Mouse (Mus musculus): ENCODE data around the gene Ccer1.
"Not testable (repeated sequence)": the region's sequence is repeated elsewhere in the genome, so short reads cannot be mapped to it uniquely, and the experiment has no call there.

The Ccer1 gene

DNA sequence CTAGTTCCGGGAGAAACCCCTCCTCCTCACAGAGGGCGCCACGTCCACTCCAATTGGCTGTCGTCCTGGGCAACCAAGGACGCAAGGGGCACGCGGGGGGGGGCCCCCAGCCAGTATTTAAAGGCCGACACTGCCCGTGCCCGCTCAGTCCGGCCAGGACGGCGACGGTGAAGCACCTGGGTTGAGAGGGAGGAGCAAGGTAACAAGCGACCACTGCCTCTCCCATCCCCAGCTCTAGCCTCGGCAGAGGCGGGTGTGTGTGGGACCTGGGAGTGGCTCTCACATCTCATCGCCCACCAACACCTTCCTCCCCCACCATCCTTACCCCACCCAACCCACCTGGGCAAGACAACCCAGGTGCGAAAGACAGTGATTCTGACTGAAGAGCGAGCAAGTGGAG is at the start of gene Ccer1:
Ccer1 (plus strand) TSS at position 147 of the 400 bp plus-strand sequence.
- no peak for DNase-seq

DNA sequence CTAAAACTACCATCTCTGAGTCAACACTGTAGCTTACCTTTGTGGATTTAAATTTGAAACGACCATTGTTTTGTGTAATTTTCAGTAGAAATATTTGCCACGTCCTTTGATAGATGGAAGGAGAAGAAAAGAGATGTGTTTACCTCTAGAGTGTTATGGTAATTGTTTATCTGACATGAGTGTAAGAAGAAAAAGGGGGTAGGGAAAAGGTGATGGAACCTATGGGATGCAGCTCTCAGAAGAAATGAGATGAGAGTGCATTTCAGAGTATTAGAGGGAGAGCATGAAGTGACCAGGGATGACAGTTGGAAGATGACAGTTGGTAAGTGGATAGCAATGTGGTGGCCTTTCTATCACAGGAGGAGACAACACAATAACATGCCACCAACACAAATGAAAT is 49.1 kb upstream of the Ccer1 start, which contains the start of gene Epyc:
Epyc (plus strand) TSS at position 301 of the 400 bp plus-strand sequence.
- no peak for DNase-seq

GRCm38 (mm10) chr10:97650334-97650733 is 42.5 kb upstream of the Ccer1 start:
- DNase-seq: no peak

DNA sequence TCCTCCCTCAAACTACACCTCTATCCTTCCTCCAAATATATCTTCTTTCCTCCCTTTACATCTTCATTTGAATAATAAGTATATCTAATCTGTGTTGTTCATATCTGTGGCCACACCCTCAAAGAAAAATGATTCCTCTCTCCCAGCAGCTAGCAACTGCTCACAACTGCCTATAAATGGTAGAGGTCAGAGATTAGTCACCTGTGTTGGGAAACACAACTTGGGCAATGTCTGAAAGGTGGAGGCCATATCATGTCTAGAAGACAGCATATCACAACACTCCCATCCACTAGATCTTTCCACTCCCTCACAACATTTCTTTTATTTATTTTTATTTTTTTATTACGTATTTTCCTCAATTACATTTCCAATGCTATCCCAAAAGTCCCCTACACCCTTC is 33.4 kb upstream of the Ccer1 start:
- DNase-seq: no peak

- DNase-seq: no peak
Measured at GRCm38 (mm10) chr10:97668656-97669055, 24.2 kb upstream of the Ccer1 start.

DNA sequence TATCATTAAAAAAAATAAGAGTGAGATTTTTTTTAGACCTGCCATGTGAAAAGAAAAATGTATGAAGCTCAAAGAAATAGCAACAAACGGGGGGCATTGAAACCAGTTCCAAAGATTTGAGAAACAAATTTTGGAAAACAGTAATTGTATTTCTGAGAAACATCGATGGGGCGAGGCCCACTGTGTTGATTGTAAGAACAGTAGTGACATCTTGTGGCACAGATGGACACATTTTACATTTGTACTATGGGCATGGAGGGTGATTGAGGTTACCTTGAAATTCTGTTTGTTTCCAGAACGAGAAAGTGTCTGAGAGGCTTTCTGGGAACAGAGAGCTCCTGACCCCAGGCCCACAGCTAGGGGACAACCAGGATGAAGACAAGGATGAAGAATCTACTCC is 22.7 kb upstream of the Ccer1 start:
- DNase-seq: peak; percentile 57 to 63

- peak; percentile 44 to 55 for DNase-seq
Measured at GRCm38 (mm10) chr10:97673239-97673638, 19.6 kb upstream of the Ccer1 start.

DNA sequence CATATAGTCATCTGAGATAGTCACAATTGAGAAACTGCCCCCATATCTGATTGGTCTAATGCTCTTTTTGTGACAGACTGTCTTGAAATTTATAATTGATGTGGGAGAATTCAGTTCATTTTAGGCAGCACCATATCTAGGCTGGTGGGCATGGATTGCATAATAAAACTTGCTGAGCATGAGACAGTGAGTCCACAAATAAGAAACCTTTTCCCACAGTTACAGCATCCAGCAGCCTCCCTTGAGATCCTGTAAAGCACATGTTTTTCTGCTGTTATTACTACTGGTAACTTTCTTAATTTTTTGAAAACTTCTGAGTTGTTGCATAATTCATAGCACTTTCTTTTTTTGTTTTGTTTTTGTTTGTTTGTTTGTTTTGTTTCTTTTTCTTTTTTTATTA is 9.9 kb upstream of the Ccer1 start:
- no peak for DNase-seq

DNA sequence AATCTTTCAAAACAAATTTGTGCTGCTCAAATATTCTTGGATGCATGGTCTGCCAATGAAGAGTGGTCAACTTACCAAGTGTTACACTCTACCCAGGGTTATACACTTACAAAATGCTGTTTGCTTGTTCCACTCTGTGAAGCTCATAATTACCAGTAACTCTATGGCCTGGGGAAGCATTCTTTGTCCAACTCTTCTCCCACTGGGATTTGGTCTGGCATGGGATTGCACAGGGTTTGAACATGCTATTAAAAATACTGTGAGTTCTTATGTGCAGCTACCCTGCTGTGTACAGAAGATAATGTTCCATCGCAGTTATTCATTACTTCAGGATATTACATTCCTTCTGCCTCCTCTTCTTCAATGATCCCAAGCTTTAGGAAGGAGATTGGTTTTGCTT is 5.7 kb upstream of the Ccer1 start:
- peak in 1 of 2 experiments; percentile 6 for DNase-seq

DNA sequence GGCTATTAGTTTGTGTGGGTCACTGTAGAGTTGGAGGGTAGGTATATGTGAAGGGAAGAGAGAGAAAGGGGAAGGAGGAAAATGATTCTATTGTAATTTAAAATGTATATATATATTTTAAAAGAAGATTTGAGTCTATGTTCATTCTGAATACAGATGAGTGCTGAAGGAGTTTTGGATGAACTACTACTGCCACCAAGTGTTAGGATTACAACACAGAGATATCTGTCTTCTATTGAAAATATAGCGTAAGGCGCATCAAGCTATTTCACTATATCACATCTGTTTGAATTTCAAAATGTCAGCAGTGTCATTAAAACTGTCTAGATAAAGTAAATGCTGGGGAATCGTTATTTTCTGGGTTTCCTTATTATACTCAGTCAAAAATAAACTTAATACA is 3.4 kb upstream of the Ccer1 start:
- peak; percentile 8 to 39 for DNase-seq

DNA sequence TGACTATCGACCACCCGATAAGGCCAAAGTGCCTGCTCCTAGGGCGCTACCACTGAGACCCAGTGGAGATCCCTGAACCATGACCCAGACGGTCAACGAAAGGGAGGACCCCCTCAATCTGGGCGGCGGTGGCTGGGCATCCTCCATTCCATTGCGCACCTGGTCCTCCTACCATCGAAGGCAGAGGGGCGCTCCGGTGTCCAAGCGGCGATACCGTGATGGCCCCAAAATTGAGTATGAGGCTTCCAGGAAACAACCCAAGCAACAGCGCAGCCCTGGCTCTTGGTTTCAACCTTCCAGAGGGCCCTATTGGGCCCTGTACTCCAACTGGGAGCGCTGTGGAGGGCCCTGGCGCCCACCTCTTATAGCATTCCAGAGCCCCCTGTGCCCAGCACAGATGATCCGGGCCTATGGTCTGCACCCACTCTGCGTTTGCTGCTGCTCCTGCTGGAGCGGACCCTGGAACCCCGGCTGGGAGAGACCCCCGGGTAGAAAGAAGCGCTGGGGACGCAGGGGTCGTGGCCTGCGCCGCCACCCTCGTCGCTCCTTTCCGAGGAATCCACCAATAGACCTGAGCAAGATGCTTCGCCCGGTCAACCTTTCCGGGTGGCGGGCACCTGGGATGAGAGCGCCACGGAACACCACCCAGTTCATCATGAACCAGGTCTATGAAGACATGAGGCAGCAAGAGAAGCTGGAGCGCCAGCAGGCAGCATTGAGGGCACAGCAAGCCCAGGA is 708 bp downstream of the Ccer1 start:
- DNase-seq: no peak

DNA sequence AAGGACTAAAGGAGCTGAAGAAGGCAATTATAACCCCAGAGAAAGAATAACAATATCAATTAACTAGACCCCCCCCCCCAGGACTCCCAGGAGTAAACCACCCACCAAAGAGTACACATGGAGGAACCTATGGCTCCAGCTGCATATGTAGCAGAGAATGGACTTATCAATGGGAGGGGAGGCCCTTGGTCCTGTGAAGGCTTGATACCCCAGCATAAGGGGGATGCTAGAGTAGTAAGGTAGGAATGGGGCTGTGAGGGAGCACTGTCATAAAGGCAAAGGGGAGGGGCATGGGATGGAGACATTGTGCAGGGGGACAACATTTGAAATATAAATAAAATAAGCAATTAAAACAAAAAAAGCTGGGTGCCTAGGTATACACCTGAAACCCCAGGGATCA is 9.5 kb downstream of the Ccer1 start:
- DNase-seq: no peak

GRCm38 (mm10) chr10:97704562-97704961 is 11.7 kb downstream of the Ccer1 start:
- DNase-seq: peak; percentile 76 to 78

GRCm38 (mm10) chr10:97712687-97713086 is 19.8 kb downstream of the Ccer1 start:
- peak; percentile 64 to 83 for DNase-seq

DNA sequence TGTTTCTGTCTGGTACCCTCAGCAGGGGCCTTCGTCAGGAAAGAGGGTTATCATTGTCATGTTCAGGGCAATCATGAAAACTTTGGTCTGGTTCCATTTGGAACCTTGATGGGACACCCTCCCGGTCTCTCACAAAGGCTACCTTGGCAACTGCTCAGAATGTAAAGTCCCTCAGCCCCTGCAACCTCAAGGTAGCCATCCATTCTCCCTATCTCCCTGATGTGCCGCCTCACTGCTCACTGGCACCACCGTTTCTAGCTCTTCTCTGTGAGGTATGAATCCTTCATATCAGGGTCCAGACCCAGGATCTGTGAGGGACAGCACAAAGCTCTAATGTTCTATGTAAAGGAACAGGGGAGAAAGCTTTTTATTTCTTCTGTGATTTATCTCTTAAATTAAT is 21.7 kb downstream of the Ccer1 start:
- DNase-seq: peak; percentile 27 to 39

DNA sequence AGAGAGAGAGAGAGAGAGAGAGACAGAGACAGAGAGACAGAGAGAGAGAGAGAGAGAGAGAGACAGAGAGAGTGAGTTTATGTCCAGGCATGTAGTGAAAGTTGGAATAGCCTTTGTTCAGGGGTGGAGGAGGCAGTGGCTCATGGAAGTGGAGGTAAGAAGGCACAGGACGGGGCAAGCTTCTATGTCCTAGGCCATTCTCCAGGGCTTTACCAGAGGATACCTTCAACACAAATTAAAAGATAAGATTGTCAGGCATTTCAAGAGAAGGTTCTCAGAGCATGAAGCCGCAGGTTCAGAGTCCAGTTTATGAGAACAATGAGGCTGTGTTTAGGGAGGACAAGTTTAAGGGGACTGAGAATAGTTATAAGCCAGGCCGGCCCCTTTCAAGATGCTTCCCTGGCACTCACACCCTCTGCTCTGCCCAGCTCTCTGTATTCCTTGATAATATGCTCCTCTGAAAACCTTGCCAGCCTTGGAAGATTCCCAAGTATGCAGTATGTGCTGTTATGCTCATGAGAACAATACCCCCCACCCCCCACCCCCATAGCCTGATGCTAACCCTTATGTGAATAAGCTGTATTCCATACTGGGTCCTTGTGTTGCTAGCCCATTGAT is 22.5 kb downstream of the Ccer1 start:
- peak; percentile 53 to 69 for DNase-seq

DNA sequence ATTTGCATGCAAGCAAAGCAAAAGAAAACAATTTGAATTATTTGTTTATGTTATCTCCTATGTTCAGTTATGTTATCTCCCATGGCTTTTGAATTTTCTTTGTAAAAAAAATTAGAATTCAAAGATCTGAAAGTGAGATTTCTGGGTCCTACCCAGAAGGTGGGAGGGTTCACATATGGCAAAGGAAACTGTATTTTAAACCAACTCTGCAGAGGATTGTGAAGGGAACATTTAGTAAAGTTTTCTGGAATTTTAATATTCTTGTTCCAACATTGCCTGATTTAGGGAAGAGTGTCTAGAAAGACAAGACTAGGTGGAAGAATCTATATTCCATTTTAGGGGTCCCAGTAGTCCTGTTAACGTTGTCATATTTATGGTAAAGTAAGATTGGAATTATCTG is 24.4 kb downstream of the Ccer1 start:
- DNase-seq: no peak

DNA sequence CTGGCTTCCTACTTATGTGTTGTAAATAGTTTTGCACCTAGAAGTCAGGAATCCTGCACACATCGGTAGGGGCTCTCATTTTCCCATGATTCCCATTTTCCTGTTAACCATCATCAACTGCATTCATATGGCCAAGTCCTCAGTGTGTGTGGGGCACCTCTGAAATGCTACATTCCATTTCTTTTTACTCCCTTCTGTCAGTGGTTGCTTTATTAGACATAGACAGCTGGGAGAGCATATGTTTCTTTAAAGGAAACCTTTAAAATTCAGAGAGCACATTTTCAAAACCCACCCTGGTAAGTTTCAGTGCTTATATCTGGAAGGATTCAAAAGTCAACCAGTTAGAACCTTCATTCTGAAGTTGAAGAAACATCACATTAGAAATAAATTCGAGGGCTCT is 25.2 kb downstream of the Ccer1 start:
- DNase-seq: no peak

DNA sequence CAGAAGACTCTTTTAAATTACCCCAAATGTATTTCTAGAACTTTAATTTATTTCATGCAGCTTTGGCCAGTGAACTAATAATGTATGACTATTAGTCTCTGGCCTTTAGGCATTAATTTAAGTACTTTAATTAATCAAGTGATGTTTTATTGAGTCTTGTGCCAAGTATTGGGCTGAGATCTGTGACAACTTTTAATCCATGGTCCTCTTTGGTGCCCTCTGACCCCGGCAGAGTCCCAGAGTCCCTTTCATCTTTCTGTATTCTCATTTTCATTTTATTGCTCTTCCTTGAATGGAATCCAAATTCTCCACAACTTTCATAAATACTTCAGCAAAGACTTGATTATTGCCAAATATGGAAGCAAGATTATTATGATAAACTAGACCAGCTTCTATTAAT is 27.8 kb downstream of the Ccer1 start:
- no peak for DNase-seq

GRCm38 (mm10) chr10:97722709-97723108 is 29.9 kb downstream of the Ccer1 start:
- no peak for DNase-seq

- DNase-seq: no peak
Measured at GRCm38 (mm10) chr10:97725929-97726328, 33.1 kb downstream of the Ccer1 start.

DNA sequence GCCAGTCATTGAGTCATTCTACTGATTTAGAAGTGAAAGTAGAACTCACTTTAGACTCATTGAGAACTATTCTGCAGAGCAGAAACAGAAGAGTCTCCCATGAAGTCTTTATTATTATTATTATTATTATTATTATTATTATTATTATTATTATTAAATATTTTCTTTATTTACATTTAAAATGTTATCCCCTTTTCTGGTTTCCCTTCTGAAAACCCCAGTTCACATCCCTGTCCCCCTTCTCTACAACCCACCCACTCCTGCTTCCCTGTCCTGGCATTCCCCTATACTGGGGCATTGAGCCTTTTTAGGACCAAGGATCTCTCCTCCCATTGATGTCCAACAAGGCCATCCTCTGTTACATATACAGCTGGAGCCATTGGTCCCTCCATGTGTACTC is 33.8 kb downstream of the Ccer1 start, which contains the start of gene C030005K15Rik:
C030005K15Rik (minus strand) TSS at position 101 of the 400 bp plus-strand sequence.
- not testable (repeated sequence) for DNase-seq
